Mouse (Mus musculus): ENCODE measurements at regions not wholly inside any gene's neighbourhood (a gene's known extent, or its start where the extent isn't known, plus 50 kb on each side); places are given as distances from the start of the nearest gene placed in this dataset.

- Histone ChIP-seq H3K9me3 (no peaks in the 10 kb centered on the region), H3K4me2 (peak overlapping the region; percentile 56), H3K27me3 (peaks cover 36% of the 10 kb centered on the region), H3K4me1 (peaks cover 6% of the 10 kb centered on the region; the same call in 1 of the 2 replicates), H3K27ac (no peak overlapping the region), H3K4me3 (peak overlapping the region; percentile 37), H3K9ac (no peak overlapping the region), H3K36me3 (no peaks in the 10 kb centered on the region)
- ATAC-seq (ENCODE audit: insufficient number of reproducible peaks, insufficient read depth, low FRiP score, low TSS enrichment, low read depth), result no peak
- 6% methylated on average over 27 of the region's 27 CpGs for WGBS
These were observed 88.3 kb upstream of the Eomes start for GRCm38 (mm10) chr9:118389481-118390334.

- H3K27ac ChIP-seq, result no peak overlapping the region
- no peaks in the 10 kb centered on the region for H3K36me3 ChIP-seq
- WGBS, result 60% methylated on average over 3 of the region's 3 CpGs
- peaks cover 36% of the 10 kb centered on the region for H3K27me3 ChIP-seq
- peaks cover 6% of the 10 kb centered on the region; the same call in 1 of the 2 replicates for H3K4me1 ChIP-seq
- no peak for ATAC-seq (ENCODE audit: insufficient number of reproducible peaks, insufficient read depth, low FRiP score, low TSS enrichment, low read depth)
- no peaks in the 10 kb centered on the region for H3K9me3 ChIP-seq
- no peak overlapping the region for H3K9ac ChIP-seq
- H3K4me3 ChIP-seq, result no peak overlapping the region
- no peak overlapping the region for H3K4me2 ChIP-seq
These were observed 87.3 kb upstream of the Eomes start for GRCm38 (mm10) chr9:118390679-118391078.

- 66% methylated on average over 7 of the region's 7 CpGs for WGBS
- Histone ChIP-seq H3K9ac (no peak overlapping the region), H3K36me3 (no peaks in the 10 kb centered on the region), H3K4me3 (no peak overlapping the region), H3K4me2 (no peak overlapping the region), H3K27ac (no peak overlapping the region), H3K27me3 (peaks cover 35% of the 10 kb centered on the region), H3K4me1 (peaks cover 6% of the 10 kb centered on the region; the same call in 1 of the 2 replicates), H3K9me3 (no peaks in the 10 kb centered on the region)
- ATAC-seq (ENCODE audit: insufficient number of reproducible peaks, insufficient read depth, low FRiP score, low TSS enrichment, low read depth), result no peak
These were observed 86.3 kb upstream of the Eomes start for GRCm38 (mm10) chr9:118391715-118392114.

- H3K9me3 ChIP-seq, result no peaks in the 10 kb centered on the region
- 75% methylated on average over 1 of the region's 1 CpGs for WGBS
- ATAC-seq (ENCODE audit: insufficient number of reproducible peaks, insufficient read depth, low FRiP score, low TSS enrichment, low read depth), result no peak
These were observed 85.2 kb upstream of the Eomes start for GRCm38 (mm10) chr9:118392796-118393195.

GRCm38 (mm10) chr9:118393567-118393966, 84.4 kb upstream of the Eomes start:
- H3K4me1 ChIP-seq, result peaks cover 6% of the 10 kb centered on the region; the same call in 1 of the 2 replicates
- H3K4me2 ChIP-seq, result no peak overlapping the region
- no peak overlapping the region for H3K9ac ChIP-seq
- H3K4me3 ChIP-seq, result no peak overlapping the region
- H3K9me3 ChIP-seq, result no peaks in the 10 kb centered on the region
- H3K27ac ChIP-seq, result no peak overlapping the region
- 39% methylated on average over 4 of the region's 4 CpGs for WGBS
- H3K36me3 ChIP-seq, result no peaks in the 10 kb centered on the region
- H3K27me3 ChIP-seq, result peaks cover 19% of the 10 kb centered on the region
- ATAC-seq (ENCODE audit: insufficient number of reproducible peaks, insufficient read depth, low FRiP score, low TSS enrichment, low read depth), result no peak

More at GRCm38 (mm10) chr9:118392796-118393195, 85.2 kb upstream of the Eomes start:
- H3K27me3 ChIP-seq, result peaks cover 26% of the 10 kb centered on the region
- no peak overlapping the region for H3K4me3 ChIP-seq
- no peak overlapping the region for H3K9ac ChIP-seq
- H3K36me3 ChIP-seq, result no peaks in the 10 kb centered on the region
- H3K4me2 ChIP-seq, result no peak overlapping the region
- peaks cover 6% of the 10 kb centered on the region; the same call in 1 of the 2 replicates for H3K4me1 ChIP-seq
- H3K27ac ChIP-seq, result no peak overlapping the region

- Histone ChIP-seq H3K4me3 (no peak overlapping the region), H3K4me2 (no peak overlapping the region), H3K4me1 (no peaks in the 10 kb centered on the region), H3K9ac (no peak overlapping the region), H3K27me3 (no peaks in the 10 kb centered on the region), H3K36me3 (no peaks in the 10 kb centered on the region), H3K9me3 (no peaks in the 10 kb centered on the region), H3K27ac (no peak overlapping the region)
- 74% methylated on average over 2 of the region's 2 CpGs for WGBS
- ATAC-seq (ENCODE audit: insufficient number of reproducible peaks, insufficient read depth, low FRiP score, low TSS enrichment, low read depth), result no peak
These were observed 81.5 kb upstream of the Eomes start for GRCm38 (mm10) chr9:118396425-118397053.

- 85% methylated on average over 3 of the region's 3 CpGs for WGBS
- Histone ChIP-seq H3K4me1 (no peaks in the 10 kb centered on the region), H3K27me3 (no peaks in the 10 kb centered on the region), H3K4me2 (no peak overlapping the region), H3K27ac (no peak overlapping the region), H3K4me3 (no peak overlapping the region), H3K9me3 (no peaks in the 10 kb centered on the region), H3K9ac (no peak overlapping the region), H3K36me3 (no peaks in the 10 kb centered on the region)
- ATAC-seq (ENCODE audit: insufficient number of reproducible peaks, insufficient read depth, low FRiP score, low TSS enrichment, low read depth), result no peak
These were observed 77.5 kb upstream of the Eomes start for GRCm38 (mm10) chr9:118400520-118400919.

- Histone ChIP-seq H3K36me3 (no peaks in the 10 kb centered on the region), H3K27me3 (no peaks in the 10 kb centered on the region), H3K9me3 (no peaks in the 10 kb centered on the region), H3K4me2 (no peak overlapping the region), H3K4me3 (no peak overlapping the region), H3K27ac (no peak overlapping the region), H3K9ac (no peak overlapping the region), H3K4me1 (no peaks in the 10 kb centered on the region)
- ATAC-seq (ENCODE audit: insufficient number of reproducible peaks, insufficient read depth, low FRiP score, low TSS enrichment, low read depth), result peak; percentile 43; the same call in 1 of the 2 replicates
These were observed 76.8 kb upstream of the Eomes start for GRCm38 (mm10) chr9:118401170-118401569.

GRCm38 (mm10) chr9:118404867-118405266, 73.1 kb upstream of the Eomes start:
- no peaks in the 10 kb centered on the region for H3K36me3 ChIP-seq
- ATAC-seq (ENCODE audit: insufficient number of reproducible peaks, insufficient read depth, low FRiP score, low TSS enrichment, low read depth), result no peak
- 72% methylated on average over 6 of the region's 6 CpGs for WGBS
- no peaks in the 10 kb centered on the region for H3K4me1 ChIP-seq
- no peak overlapping the region for H3K4me2 ChIP-seq
- H3K9ac ChIP-seq, result no peak overlapping the region
- no peaks in the 10 kb centered on the region for H3K27me3 ChIP-seq
- H3K9me3 ChIP-seq, result no peaks in the 10 kb centered on the region
- H3K27ac ChIP-seq, result no peak overlapping the region
- no peak overlapping the region for H3K4me3 ChIP-seq

GRCm38 (mm10) chr9:118405926-118406518, 72.0 kb upstream of the Eomes start:
- Histone ChIP-seq H3K9ac (no peak overlapping the region), H3K9me3 (no peaks in the 10 kb centered on the region), H3K4me2 (no peak overlapping the region), H3K36me3 (no peaks in the 10 kb centered on the region), H3K4me3 (no peak overlapping the region), H3K27ac (no peak overlapping the region), H3K27me3 (no peaks in the 10 kb centered on the region), H3K4me1 (no peaks in the 10 kb centered on the region)
- 69% methylated on average over 9 of the region's 9 CpGs for WGBS
- no peak for ATAC-seq (ENCODE audit: insufficient number of reproducible peaks, insufficient read depth, low FRiP score, low TSS enrichment, low read depth)

- no peak for ATAC-seq (ENCODE audit: insufficient number of reproducible peaks, insufficient read depth, low FRiP score, low TSS enrichment, low read depth)
- Histone ChIP-seq H3K9me3 (no peaks in the 10 kb centered on the region), H3K4me2 (no peak overlapping the region), H3K9ac (no peak overlapping the region), H3K4me3 (no peak overlapping the region), H3K4me1 (no peaks in the 10 kb centered on the region), H3K36me3 (no peaks in the 10 kb centered on the region), H3K27me3 (no peaks in the 10 kb centered on the region), H3K27ac (no peak overlapping the region)
- WGBS, result 79% methylated on average over 4 of the region's 4 CpGs
These were observed 62.0 kb upstream of the Eomes start for GRCm38 (mm10) chr9:118416032-118416431.

Measured in embryonic facial prominence, embryonic 13.5 days (tissue).